Mouse (Mus musculus): Measurements from ENCODE around the gene Agtrap.

Agtrap gene

DNA sequence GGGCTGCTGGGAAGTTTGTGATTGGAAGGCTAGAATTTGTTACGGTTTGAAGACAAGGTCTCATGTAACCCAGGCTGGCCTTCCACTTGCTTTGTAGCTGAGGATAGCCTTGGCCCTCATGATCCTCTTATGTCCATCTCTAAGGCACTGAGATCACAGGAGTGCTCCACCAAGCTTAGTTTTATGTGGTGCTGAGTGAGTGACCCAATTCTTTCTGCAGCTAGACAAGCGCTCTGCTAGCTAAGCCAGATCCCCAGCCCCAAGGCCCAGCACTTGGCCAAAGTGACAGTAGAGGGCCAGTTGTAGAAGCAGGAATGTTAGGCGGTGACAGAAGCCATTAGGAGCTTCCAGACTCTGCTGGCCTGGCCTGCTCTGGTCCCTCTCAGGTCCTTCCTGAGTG lies 16.3 kb upstream of the Agtrap start:
- no peak for DNase-seq (ENCODE audit: low spot score)

GRCm38 (mm10) chr4:148101801-148102527 lies 14.1 kb upstream of the Agtrap start:
- peak; percentile 32 for DNase-seq (ENCODE audit: low spot score)

GRCm38 (mm10) chr4:148098666-148099065 lies 10.8 kb upstream of the Agtrap start:
- no peak for DNase-seq (ENCODE audit: low spot score)

DNA sequence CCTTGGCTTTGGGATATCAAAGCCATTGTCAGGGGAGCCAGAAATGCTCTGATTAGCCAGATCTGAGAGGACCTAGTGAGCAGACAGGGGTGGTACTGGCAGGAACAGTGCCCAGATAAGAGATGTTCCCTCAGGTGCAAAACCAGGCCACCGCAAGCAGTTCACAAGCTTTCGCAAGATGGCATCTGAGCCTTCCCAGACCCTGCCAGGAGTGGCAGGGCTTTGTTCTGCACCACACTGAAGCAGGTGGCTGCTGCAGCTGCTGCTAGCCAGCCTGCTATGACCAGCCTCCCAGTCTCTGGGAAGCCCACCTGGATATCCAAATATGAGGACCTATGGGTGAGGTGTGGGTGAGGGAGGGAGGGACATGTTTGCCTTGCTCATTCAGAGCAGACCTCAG lies 10.1 kb upstream of the Agtrap start:
- no peak for DNase-seq (ENCODE audit: low spot score)

- no peak for DNase-seq (ENCODE audit: low spot score)
Measured at GRCm38 (mm10) chr4:148095081-148095480, 7.2 kb upstream of the Agtrap start.

- no peak for DNase-seq (ENCODE audit: low spot score)
Measured at GRCm38 (mm10) chr4:148094161-148094560, 6.3 kb upstream of the Agtrap start.

GRCm38 (mm10) chr4:148092551-148093271 lies 4.9 kb upstream of the Agtrap start:
- DNase-seq (ENCODE audit: low spot score): no peak

- no peak for DNase-seq (ENCODE audit: low spot score)
Measured at GRCm38 (mm10) chr4:148091181-148091580, 3.4 kb upstream of the Agtrap start.

DNA sequence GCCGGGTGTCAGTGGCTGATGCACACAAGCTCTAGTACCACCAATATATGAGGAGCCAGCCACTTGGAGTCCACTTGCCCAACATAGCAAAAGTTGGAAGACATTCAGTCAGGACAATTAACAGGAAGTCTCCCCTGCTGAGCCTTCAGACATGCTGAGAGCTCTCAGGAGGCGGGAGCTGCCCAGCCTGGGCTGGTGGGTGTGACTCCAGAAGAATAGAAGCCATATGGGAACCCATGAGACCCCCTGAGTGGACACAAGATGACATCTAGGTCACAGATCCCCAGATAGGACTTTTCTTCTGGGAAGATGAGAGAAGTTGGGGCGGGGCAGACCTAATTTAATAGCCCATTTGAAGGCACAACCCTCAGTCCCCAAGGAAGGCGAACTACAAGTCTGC lies 1.3 kb upstream of the Agtrap start:
- DNase-seq (ENCODE audit: low spot score): no peak

DNA sequence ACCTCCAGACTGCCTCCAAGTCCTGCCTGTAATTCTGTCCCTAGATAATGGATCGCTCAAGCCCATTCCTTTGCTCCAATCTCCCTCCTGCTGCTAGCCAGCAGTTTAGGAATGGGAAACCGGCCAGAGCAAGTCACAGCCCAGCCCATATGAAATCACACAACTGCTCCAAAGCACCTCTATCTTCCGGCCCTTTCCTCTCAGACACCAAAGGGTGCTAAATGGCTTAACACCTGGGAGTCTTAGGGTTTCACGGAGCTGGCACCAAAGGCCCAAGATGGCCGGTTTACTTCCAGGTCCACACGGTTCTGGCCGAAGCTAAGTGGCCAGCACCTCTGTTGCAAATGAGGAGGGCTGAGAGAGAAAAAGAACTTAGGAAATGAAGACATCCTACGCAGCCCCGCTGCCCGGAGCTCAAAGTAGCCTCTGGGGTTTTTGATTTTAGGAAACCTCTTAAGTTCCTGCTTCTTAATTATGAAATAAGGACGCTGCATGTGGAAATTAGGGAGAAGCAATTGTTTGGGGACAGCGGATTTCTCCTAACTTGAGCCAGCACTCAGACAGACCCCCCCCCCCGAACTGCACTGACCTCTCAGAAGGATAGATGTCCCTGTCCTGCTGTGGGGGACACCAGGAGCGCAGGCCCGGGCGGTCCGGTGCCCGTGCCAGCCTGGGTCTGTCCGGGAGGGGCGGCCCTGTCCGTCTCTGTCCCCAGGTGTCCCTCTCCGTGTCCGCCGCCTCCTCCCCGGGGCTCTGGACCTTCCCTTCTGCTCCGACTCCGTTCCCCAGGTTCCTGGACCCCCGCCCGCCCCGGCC lies 532 bp downstream of the Agtrap start:
- DNase-seq (ENCODE audit: low spot score): peak; percentile 48

- no peak for DNase-seq (ENCODE audit: low spot score)
Measured at GRCm38 (mm10) chr4:148085907-148086305, 1.9 kb downstream of the Agtrap start.

DNA sequence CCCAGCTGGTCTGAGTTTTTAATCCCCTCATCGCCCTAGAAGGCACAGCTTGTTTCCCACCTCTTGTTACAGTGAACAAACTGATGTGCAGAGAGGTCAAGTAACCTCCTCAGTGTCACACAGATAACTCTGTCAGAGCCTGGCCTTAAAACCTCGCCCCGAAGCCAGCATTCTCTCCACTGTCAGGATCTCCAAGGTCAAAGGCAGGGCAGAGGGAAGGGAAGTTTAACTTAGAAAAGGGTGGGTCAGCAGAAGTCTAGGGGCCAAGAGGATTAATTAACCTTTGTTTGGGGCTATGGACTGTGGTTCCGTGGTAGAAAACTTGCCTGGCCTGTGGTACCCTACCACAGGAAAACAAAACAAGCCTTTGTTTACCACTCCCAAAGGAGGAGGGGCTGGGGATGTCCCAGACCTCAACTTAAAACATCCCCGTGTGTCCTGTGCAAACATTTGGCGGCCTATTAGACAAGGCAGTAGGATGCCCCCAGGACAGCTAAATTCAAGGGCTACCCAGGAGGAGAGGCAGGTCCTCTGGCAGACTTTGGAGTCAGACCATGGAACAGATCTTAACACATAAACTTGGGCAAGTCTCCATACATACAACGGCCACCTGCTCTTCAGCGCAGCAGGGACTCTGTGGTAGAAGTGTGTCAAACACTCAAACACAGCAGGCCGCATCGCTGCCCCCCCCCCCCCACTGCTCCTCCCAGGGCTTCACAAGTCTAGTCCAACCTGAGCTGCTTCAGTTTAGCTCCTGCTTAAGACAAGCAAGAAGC lies 2.5 kb downstream of the Agtrap start:
- DNase-seq (ENCODE audit: low spot score): no peak

GRCm38 (mm10) chr4:148084261-148084714 lies 3.5 kb downstream of the Agtrap start:
- peak; percentile 49 for DNase-seq (ENCODE audit: low spot score)

- DNase-seq (ENCODE audit: low spot score): no peak
Measured at GRCm38 (mm10) chr4:148083176-148083899, 4.5 kb downstream of the Agtrap start.

- peak; percentile 54 for DNase-seq (ENCODE audit: low spot score)
Measured at GRCm38 (mm10) chr4:148082257-148083044, 5.4 kb downstream of the Agtrap start.

DNA sequence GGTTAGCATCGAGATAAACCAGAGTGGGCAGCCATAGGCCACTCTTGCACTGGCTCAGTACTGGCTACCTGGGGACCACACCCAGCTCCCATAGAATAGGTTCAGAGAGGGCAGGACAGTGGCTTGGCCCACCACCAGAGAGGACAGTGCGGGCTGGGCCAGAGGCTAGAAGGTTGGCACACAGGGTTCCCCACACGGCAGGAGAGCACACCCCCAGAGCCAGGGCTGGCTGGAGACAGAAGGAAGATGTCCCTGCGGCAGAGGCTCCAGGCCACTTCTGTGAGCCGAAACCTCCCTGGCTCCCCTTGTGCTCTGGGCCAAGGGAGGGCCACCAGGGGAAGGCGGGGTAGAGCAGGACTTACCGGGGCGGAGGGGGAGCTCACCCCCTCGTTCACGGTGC lies 6.6 kb downstream of the Agtrap start:
- DNase-seq (ENCODE audit: low spot score): no peak

DNA sequence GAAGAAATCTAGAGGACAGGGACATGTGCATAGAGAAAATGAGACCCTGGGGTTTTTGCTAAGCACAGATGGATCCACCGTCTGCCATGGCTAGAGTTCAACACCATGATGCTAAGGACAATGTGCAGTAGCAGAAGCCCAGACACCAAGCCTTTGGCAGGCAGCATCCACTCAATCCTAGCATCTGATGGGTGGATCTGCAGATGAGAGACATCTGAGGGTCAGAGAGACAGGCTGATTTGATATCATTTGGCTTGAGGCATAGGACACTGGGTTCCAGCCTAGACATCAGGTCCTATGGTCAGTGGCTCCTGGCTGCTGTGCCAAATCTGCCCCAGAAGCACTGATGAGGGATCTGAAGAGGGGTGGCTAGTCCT lies 7.2 kb downstream of the Agtrap start:
- DNase-seq (ENCODE audit: low spot score): no peak

DNA sequence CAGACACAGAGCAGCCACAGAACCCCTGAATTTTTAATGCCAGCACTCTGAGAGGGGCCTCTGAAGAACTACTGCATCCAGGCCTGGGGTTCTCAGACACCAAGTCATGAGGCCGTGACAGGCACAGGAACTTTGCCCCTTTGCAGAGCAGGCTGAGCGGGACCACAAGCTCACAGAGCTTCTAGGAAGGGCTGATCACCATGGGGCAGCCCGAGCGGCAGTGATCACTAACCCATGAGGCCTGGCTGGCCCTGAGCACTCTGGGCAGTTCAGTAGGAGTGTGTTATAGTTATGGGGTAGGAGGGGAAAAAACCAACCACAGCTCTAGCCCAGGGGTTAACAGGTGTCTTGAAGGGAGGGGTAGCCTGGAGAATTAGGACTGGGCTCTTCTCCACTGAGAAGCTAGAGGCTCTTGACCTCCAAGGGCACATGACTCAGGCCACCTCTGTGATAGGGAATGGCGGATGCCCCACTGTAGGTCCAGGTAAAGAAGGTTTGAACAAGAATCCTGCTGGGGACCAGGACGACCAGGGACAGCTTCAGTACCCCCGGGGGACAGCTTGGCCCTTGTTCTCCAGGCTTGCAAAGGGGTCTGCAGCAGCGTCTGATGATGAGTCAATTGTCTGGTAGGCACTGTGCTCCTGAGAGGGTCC lies 7.8 kb downstream of the Agtrap start:
- DNase-seq (ENCODE audit: low spot score): no peak

- DNase-seq (ENCODE audit: low spot score): no peak
Measured at GRCm38 (mm10) chr4:148079212-148079611, 8.6 kb downstream of the Agtrap start.

DNA sequence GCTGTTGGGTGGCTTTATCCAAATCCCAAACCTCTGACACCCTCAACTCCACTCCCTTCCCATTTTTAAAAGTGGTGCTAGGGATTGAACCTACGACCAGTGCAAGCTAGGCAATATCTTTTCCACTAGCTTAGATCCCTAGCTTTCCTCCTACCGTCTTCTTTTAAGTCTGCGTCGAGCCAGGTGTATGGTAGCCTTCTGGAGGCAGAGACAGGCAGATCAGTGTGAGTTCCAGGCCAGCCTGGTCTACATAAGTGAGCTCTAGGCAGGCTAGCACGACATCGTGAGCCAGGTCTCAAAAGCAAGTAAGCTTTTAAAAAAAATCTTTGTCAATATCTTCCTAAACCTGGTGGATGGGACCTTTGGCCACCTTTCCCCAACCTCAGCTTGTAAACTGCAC lies 11.9 kb downstream of the Agtrap start:
- no peak for DNase-seq (ENCODE audit: low spot score)

Measured in urinary bladder, postnatal 14 days (tissue).